Mouse (Mus musculus) skeletal muscle tissue, postnatal 0 days (tissue): ENCODE data around the gene Samd4. TPM values are rescaled to one million over a fixed set of nuclear protein-coding genes. Genes with fewer than 3 reads are reported as not detected.

Experiments used
- microRNA-seq, 2 experiments: library from miRNA; unstranded; fragments of <30 nt; microRNA quantifications; one replicate each; pipeline ENCODE4; 2016
- polyA plus RNA-seq: library from polyadenylated mRNA; unstranded; fragments of >200 nt; fragmentation: Nextera tagmentation; extraction: Ambion mirVana; gene quantifications from 2 replicates; pipeline ENCODE4 v1.2.1, GENCODE M21; 2015

Gene Samd4
- polyA plus RNA-seq: 14.2 and 14.9 TPM in 2 replicates

GRCm38 (mm10) chr14:46882431-46883067 lies at the start of gene Samd4:
Gene Samd4 (plus strand): TSS chr14:46882854.

Small RNAs within 50 kb of the gene (microRNA-seq; reads per million reads assigned to microRNA genes)
- gene Mir378c: 21.6 to 59.2 reads per million in 2 experiments

Other genes starting within 250 kb of the Samd4 start
- 17.6 and 19.6 TPM in 2 replicates for gene Cdkn3, start 122.3 kb upstream of the Samd4 start, polyA plus RNA-seq
- gene Cnih1, start 94.4 kb upstream of the Samd4 start, polyA plus RNA-seq: 112 and 123 TPM in 2 replicates
- 43.0 and 47.1 TPM in 2 replicates for gene Gmfb, start 60.6 kb upstream of the Samd4 start, polyA plus RNA-seq
- gene Cgrrf1, start 50.7 kb upstream of the Samd4 start, polyA plus RNA-seq: 51.0 and 52.3 TPM in 2 replicates